Mouse (Mus musculus) B cell, adult 62 days (primary cell): Measurements from ENCODE around the gene Speer4d. TPM values are rescaled to one million over a fixed set of nuclear protein-coding genes. Genes with fewer than 3 reads are reported as not detected.

ENCODE experiments used
- total RNA-seq: library from RNA; stranded (reverse); gene quantifications from 4 replicates; pipeline ENCODE4 v1.2.4, GENCODE M21; 2023

The Speer4d gene
- not detected in 4 replicates for total RNA-seq

GRCm38 (mm10) chr5:15618764-15619163, at the start of gene Speer4d:
TSS of gene Speer4d (plus strand) at chr5:15619064.

DNA sequence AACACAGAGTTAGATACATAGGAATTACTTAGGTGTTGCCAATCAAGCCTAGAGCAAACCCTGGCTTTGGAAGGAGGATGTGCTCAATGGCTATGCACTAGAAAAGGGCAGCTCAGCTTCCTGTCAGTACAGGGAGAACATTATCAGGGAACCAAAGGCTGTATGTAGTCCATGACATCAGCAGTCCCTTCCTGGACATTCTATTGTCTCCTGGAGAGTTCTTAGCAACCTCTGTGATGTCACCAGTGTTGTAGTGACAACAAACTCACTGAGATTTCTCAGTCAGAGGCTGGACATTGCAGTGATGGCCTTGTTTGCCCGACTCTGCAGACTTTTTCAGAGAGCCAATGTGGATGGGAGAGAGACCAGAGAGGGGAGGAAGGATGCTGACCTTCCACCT, 41.8 kb upstream of the Speer4d start, which contains the start of gene Gm21083:
Gene Gm21083, plus strand, starts transcription at position 301 of the 400 bp plus-strand sequence.

GRCm38 (mm10) chr5:15656959-15657358, 38.1 kb downstream of the Speer4d start, which contains the start of gene 4930572O03Rik:
TSS of gene 4930572O03Rik (minus strand) at chr5:15657059.

Other genes starting within 250 kb of the Speer4d start
- gene Gm21149, start 142.5 kb upstream of the Speer4d start, total RNA-seq = not detected in 4 replicates
- gene Gm21190, start 89.8 kb upstream of the Speer4d start, total RNA-seq = not detected in 4 replicates
- not detected in 4 replicates for gene Gm21083, start 41.7 kb upstream of the Speer4d start, total RNA-seq
- gene 4930572O03Rik, start 38.0 kb downstream of the Speer4d start, total RNA-seq = not detected in 4 replicates
- gene Speer4c, start 95.2 kb downstream of the Speer4d start, total RNA-seq = not detected in 4 replicates